Mouse (Mus musculus) embryonic facial prominence, embryonic 14.5 days (tissue): ENCODE measurements around the gene Pkd1l2. TPM values are rescaled to one million over a fixed set of nuclear protein-coding genes. Genes with fewer than 3 reads are reported as not detected.

ENCODE experiments used
- ATAC-seq: fragments of 200-750 bp; cut with Nextera tagmentation; 2 replicates; pipeline ENCODE4 v1.8.0; 2017; ENCODE audit warnings: low read depth, moderate number of reproducible peaks, moderate TSS enrichment
- DNase-seq: peaks from one replicate; pipeline ENCODE4 v3.0.0-alpha.2; 2015; ENCODE audit warnings: low spot score
- H3K27ac ChIP-seq: fragments of 300-500 bp; sonication (generic); replicated peaks from 2 replicates; pipeline ENCODE4 v1.5.1; 2014; ENCODE audit warnings: low read depth, mild to moderate bottlenecking, low read length, moderate library complexity
- H3K27me3 ChIP-seq: fragments of 300-500 bp; sonication (generic); replicated peaks from 2 replicates; pipeline ENCODE4 v1.6.1; 2014; ENCODE audit warnings: low read length; ENCODE audit not compliant: control insufficient read depth, insufficient read depth
- H3K36me3 ChIP-seq: fragments of 300-500 bp; sonication (generic); 2 replicates; pipeline ENCODE4 v1.6.1; 2014; ENCODE audit warnings: low read length, mixed read lengths; ENCODE audit not compliant: control insufficient read depth, insufficient read depth
- H3K4me1 ChIP-seq: fragments of 300-500 bp; sonication (generic); 2 replicates; pipeline ENCODE4 v1.6.1; 2014; ENCODE audit warnings: antibody characterized with exemption, low read length; ENCODE audit not compliant: control insufficient read depth, insufficient read depth
- H3K4me2 ChIP-seq: fragments of 300-500 bp; sonication (generic); 2 replicates; pipeline ENCODE4 v1.6.1; 2014; ENCODE audit warnings: low read depth, mild to moderate bottlenecking, low read length, moderate library complexity, mixed read lengths
- H3K4me3 ChIP-seq: fragments of 300-500 bp; sonication (generic); 2 replicates; pipeline ENCODE4 v1.5.1; 2014; ENCODE audit warnings: low read depth, mild to moderate bottlenecking, low read length
- H3K9ac ChIP-seq: fragments of 300-500 bp; sonication (generic); 2 replicates; pipeline ENCODE4 v1.6.1; 2014; ENCODE audit warnings: low read depth, mild to moderate bottlenecking, low read length, moderate library complexity, mixed read lengths
- H3K9me3 ChIP-seq: fragments of 300-500 bp; sonication (generic); 2 replicates; pipeline ENCODE4 v1.6.1; 2016; ENCODE audit warnings: low read length; ENCODE audit not compliant: control insufficient read depth
- WGBS: fragments of 180-500 bp; shearing (Covaris S2); extraction: QIAGEN DNeasy Blood & Tissue Kit; methylation state at CpG from one replicate; pipeline ENCODE4 v1.1.7; 2014; 5-methylcytosine and 5-hydroxymethylcytosine counted together
- polyA plus RNA-seq: library from polyadenylated mRNA; unstranded; fragments of >200 nt; fragmentation: Nextera tagmentation; extraction: Ambion mirVana; gene quantifications from 2 replicates; pipeline ENCODE4 v1.2.1, GENCODE M21; 2014

The Pkd1l2 gene
- polyA plus RNA-seq, 1 experiment from 2014 or later: 0.03 TPM

DNA sequence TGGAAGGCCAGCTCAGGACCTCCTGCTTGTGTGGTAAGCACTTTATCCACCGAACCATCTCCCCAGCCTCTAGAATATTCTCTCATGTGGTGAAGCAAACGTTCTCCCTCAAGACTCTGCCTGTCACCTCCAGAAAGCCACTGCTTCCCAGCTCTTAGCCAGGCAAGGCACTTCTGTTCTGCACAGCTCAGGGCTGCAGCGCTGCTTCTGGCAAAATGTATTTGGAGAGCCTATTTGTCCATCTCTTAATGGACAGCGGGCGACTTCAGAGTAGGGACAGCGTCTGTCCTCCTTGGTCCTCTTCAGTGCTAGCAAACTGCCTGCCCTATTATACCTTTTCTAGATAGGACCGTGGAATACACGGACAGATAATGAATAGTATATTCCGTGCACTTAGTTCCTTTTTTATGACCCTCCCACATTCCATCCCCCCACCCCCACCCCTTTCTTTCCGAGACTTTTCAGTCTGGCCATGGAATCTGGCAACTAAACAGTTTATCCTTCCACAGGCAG is 14.9 kb upstream of the Pkd1l2 start:
- Histone ChIP-seq H3K27ac (0 out of 2 replicates have a peak overlapping the region, but pooled peaks have one; percentile 45), H3K36me3 (no peaks in the 10 kb centered on the region), H3K4me3 (no peak overlapping the region), H3K4me1 (peaks cover 11% of the 10 kb centered on the region; the same call in 1 of the 2 replicates), H3K27me3 (no peaks in the 10 kb centered on the region), H3K9ac (no peak overlapping the region), H3K9me3 (0 out of 2 replicates have a peak, but pooled peaks cover 5% of the 10 kb centered on the region), H3K4me2 (peak overlapping the region; percentile 38; the same call in 1 of the 2 replicates)
- 64% methylated on average over 10 of the region's 10 CpGs for WGBS
- ATAC-seq (no peak), DNase-seq (no peak)

DNA sequence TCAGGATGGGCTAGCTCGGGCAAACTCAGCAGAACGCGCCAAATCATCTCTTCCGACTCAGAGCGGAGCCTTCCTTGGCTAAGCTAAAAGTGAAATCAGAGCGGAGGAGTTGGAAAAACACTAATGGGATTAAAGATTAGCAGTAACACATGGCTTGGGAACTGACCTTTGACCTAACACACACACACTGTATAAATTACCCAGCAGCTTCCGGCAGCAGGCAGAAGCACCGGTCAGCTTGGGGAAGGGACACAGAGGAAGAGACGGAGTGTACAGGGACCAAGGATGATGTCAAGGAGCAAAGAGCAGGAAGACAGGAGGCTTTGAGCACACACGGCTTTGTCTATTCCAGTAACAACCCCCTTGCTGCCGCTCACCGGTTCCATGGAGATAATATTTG is 13.4 kb upstream of the Pkd1l2 start, which contains the start of gene Bco1:
Gene Bco1, plus strand, starts transcription at position 208 of the 400 bp plus-strand sequence.
- WGBS: 51% methylated on average over 12 of the region's 12 CpGs
- Histone ChIP-seq H3K4me3 (no peak within 1 kb of the TSS), H3K4me2 (no peak within 1 kb of the TSS), H3K9ac (no peak within 1 kb of the TSS), H3K4me1 (peaks cover 11% of the 10 kb centered on the region; the same call in 1 of the 2 replicates), H3K27ac (no peak within 1 kb of the TSS), H3K36me3 (no peaks in the 10 kb centered on the region), H3K9me3 (0 out of 2 replicates have a peak, but pooled peaks cover 5% of the 10 kb centered on the region), H3K27me3 (no peaks in the 10 kb centered on the region)
- ATAC-seq (no peak), DNase-seq (no peak)

DNA sequence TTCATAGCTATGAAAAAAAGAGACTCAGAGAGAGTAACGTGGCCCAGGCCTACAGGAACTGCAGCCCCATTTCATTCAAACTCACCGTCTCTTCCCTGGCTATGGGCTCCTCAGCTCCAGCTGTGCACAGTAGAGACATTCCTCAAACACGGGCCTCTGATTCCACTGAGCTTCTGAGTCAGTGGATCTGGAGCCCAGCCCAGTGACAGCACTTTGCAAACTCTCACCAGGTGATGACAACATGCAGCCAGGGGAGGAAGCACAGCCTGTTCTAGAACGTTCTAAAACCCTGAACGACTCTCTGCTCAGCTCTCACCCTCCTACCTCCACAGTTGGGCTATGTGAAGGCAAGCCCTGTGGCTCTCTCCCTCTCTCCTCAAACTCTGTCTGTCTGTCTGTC is 11.8 kb upstream of the Pkd1l2 start:
- Histone ChIP-seq H3K36me3 (no peaks in the 10 kb centered on the region), H3K9me3 (0 out of 2 replicates have a peak, but pooled peaks cover 2% of the 10 kb centered on the region), H3K4me1 (peaks cover 11% of the 10 kb centered on the region; the same call in 1 of the 2 replicates), H3K4me2 (no peak overlapping the region), H3K27ac (no peak overlapping the region), H3K9ac (no peak overlapping the region), H3K4me3 (no peak overlapping the region), H3K27me3 (no peaks in the 10 kb centered on the region)
- DNase-seq (peak; percentile 63), ATAC-seq (peak; percentile 69; the same call in 1 of the 2 replicates)
- 33% methylated on average over 5 of the region's 5 CpGs for WGBS

DNA sequence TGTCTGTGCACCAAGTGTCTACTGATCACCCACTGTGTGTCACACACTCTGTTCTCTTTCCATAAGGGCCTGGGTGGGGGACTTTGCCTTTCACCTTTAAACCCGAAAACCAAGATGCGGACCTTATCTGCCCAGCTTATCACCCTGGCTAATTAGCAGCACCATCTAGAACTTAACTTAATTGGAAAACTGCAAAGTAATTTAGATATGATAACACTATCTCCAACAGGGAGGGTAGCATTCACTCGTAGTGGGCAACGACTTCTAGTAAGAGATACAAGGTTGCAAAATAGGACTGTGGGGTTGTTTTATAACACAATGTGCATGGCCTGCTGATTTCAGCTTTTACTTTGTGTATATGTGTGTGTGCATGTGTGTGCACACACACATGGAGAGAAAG is 7.6 kb upstream of the Pkd1l2 start:
- Histone ChIP-seq H3K4me3 (no peak overlapping the region), H3K27me3 (no peaks in the 10 kb centered on the region), H3K4me1 (no peaks in the 10 kb centered on the region), H3K4me2 (no peak overlapping the region), H3K9me3 (no peaks in the 10 kb centered on the region), H3K27ac (no peak overlapping the region), H3K36me3 (no peaks in the 10 kb centered on the region), H3K9ac (no peak overlapping the region)
- no peak for ATAC-seq
- 84% methylated on average over 4 of the region's 4 CpGs for WGBS
- no peak for DNase-seq

DNA sequence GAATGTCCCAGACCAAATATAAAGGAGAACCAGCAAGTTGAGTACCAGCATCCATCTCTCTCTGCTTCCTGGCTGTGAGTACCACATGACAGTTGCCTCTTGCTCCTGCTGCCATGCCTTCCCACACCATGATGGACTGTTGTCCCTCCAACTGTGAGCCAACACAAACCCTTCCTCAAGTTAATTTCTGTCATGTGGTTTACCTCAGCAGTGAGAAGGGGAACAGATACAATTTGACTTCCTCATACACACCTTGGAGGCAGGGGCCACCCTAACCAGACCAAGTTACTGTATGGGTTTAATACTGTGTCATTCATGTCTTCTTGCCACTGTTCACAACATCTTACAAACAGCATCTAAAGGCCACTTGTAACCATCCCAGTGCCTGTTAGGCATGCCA is 4.8 kb upstream of the Pkd1l2 start:
- DNase-seq (no peak), ATAC-seq (no peak)
- H3K9me3 ChIP-seq: no peaks in the 10 kb centered on the region
- H3K27ac ChIP-seq: no peak overlapping the region
- H3K4me3 ChIP-seq: no peak overlapping the region
- no peak overlapping the region for H3K4me2 ChIP-seq
- no peaks in the 10 kb centered on the region for H3K27me3 ChIP-seq
- no peak overlapping the region for H3K9ac ChIP-seq
- no peaks in the 10 kb centered on the region for H3K36me3 ChIP-seq
- no peaks in the 10 kb centered on the region for H3K4me1 ChIP-seq

DNA sequence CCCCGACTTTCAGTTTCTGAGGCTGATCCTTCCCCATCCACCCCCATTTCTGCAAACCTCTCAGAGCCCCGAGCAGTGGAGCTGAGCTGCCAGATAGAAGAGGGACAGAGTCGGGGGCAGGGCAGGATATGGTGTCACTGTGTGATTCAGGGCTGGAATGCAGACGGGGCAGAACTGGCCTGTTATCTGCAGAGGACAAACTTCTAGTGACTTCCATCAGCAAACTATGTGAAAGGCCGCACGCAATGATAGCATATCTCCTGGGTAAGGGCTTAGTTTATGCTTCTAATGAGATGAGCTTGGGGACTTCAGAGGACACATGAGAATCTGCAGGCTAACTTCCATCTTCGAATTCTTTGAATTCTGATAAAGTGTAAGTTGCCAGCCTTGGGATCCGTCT is 3.3 kb upstream of the Pkd1l2 start:
- no peak overlapping the region for H3K4me3 ChIP-seq
- DNase-seq: no peak

DNA sequence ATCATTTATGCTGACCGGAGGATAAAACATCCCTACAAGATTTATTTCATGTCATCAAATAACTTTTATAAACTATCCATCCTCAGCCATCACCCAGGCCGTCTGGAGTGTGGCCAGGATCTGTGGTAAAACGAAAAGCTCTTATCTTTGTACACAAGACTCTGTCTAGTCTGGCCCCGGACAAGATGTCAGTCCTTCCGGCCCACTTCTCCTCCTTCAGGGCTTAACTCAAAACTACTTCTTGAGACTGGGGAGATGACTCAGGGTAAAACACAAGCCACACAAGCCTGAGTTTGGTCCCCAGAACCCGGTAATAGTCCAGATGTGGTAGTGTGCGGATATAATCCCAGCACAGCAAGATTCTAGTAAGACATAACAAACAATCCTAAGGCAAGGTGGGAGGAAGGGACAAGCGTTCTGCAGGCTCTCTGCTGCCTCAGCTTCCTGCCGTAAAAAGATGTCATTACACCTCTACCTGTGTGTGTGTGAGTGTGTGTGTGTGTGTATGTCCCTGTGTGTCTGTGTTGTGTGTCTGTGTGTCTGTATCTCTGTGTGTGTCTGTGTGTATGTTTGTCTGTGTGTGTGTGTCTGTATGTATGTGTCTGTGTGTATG is 804 bp upstream of the Pkd1l2 start:
- Histone ChIP-seq H3K4me1 (no peaks in the 10 kb centered on the region), H3K36me3 (no peaks in the 10 kb centered on the region), H3K27ac (no peak overlapping the region), H3K4me3 (no peak overlapping the region), H3K4me2 (no peak overlapping the region), H3K9me3 (no peaks in the 10 kb centered on the region), H3K27me3 (no peaks in the 10 kb centered on the region), H3K9ac (no peak overlapping the region)
- WGBS: 71% methylated on average over 9 of the region's 9 CpGs
- DNase-seq: no peak
- ATAC-seq: no peak

More for the DNA sequence above, 3.3 kb upstream of the Pkd1l2 start:
- Histone ChIP-seq H3K36me3 (no peaks in the 10 kb centered on the region), H3K4me2 (no peak overlapping the region), H3K9me3 (no peaks in the 10 kb centered on the region), H3K27me3 (no peaks in the 10 kb centered on the region), H3K27ac (no peak overlapping the region), H3K4me1 (no peaks in the 10 kb centered on the region), H3K9ac (no peak overlapping the region)
- 48% methylated on average over 8 of the region's 8 CpGs for WGBS
- ATAC-seq: no peak

DNA sequence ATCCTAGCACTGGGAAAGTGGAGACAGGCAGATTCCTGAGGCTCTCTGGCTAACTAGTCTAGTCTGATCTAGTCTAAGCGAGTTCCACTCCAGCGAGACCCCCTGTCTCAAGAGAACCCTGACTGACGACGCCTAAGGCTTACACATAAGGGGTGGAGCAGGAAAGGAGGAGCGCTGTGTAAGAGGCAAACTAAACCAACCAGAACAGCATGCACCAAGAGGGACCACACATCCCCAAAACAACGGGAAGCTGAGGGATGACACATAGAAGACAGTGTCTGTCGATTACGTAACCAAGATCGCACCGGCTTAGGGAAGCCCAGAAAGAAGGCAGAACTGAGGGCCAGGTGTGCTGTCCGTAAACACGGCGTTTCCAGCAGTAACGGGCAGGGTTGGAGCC is 2.6 kb downstream of the Pkd1l2 start:
- H3K4me3 ChIP-seq: no peak overlapping the region
- no peaks in the 10 kb centered on the region for H3K9me3 ChIP-seq
- no peaks in the 10 kb centered on the region for H3K4me1 ChIP-seq
- no peaks in the 10 kb centered on the region for H3K36me3 ChIP-seq
- H3K27me3 ChIP-seq: no peaks in the 10 kb centered on the region
- no peak overlapping the region for H3K4me2 ChIP-seq
- no peak overlapping the region for H3K9ac ChIP-seq
- no peak for DNase-seq
- no peak overlapping the region for H3K27ac ChIP-seq
- 78% methylated on average over 14 of the region's 14 CpGs for WGBS
- no peak for ATAC-seq

DNA sequence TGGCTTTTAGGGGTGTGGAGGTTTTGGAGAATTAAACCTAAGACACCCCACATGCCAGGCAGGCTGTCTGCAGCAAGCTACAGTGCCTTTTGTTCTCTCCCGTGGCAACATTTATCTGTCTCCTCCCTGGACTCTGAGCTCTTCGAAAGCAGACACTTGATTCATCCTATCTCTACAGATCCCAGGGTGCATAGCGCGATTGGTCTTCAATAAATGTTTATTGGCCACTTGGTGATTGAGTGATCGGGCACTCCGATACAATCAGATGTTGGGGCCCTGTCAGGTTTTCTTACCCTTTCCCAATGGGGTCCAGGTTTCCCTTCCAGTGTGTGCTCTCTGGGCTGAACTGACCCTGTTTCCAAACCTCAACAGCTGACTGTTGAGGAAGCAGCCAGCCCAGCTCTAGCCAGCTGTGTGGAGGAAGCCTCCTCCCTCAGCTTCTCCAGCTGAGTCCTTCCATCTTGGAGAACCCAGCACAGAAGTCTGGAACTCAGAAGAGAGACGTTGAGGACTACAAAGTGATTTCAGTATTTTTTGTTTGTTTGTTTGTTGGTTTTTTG is 3.8 kb downstream of the Pkd1l2 start:
- no peaks in the 10 kb centered on the region for H3K36me3 ChIP-seq
- ATAC-seq (no peak), DNase-seq (no peak)
- H3K27me3 ChIP-seq: no peaks in the 10 kb centered on the region
- no peak overlapping the region for H3K4me2 ChIP-seq
- H3K4me1 ChIP-seq: no peaks in the 10 kb centered on the region
- H3K27ac ChIP-seq: no peak overlapping the region
- H3K4me3 ChIP-seq: no peak overlapping the region
- WGBS: 83% methylated on average over 7 of the region's 7 CpGs
- H3K9me3 ChIP-seq: no peaks in the 10 kb centered on the region
- no peak overlapping the region for H3K9ac ChIP-seq
